Mouse (Mus musculus) thymus, postnatal 0 days (tissue): ENCODE measurements at regions not wholly inside any gene's neighbourhood (a gene's known extent, or its start where the extent isn't known, plus 50 kb on each side); places are given as distances from the start of the nearest gene placed in this dataset.

Experiments
- DNase-seq: peaks from one replicate; pipeline ENCODE4 v3.0.0-alpha.2; 2015; ENCODE audit warnings: low spot score

GRCm38 (mm10) chr9:87961796-87962195 lies 230.7 kb upstream of the Tbx18 start:
- DNase-seq = no peak

DNA sequence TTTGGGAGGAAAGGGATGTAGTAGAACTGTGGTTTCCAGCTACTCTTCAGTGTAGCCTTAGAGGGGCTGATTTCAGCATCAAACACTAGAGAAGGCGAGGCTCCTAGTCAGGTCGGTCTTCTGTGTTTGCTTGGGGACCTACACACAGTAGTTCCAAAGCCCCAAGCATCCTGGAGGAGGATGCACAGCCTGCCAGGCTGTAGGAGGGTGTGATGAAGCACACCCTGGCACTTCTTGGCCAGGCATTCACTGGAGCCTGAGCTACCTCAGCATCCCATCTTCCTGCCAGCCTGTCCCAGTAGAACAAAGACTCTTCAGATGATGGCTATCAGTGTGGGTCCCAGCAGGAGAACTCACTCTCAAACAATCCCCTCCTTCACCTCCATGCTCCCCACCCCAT lies 233.4 kb upstream of the Tbx18 start:
- no peak for DNase-seq

- no peak for DNase-seq
These were observed 234.2 kb upstream of the Tbx18 start for GRCm38 (mm10) chr9:87965103-87965780.

DNA sequence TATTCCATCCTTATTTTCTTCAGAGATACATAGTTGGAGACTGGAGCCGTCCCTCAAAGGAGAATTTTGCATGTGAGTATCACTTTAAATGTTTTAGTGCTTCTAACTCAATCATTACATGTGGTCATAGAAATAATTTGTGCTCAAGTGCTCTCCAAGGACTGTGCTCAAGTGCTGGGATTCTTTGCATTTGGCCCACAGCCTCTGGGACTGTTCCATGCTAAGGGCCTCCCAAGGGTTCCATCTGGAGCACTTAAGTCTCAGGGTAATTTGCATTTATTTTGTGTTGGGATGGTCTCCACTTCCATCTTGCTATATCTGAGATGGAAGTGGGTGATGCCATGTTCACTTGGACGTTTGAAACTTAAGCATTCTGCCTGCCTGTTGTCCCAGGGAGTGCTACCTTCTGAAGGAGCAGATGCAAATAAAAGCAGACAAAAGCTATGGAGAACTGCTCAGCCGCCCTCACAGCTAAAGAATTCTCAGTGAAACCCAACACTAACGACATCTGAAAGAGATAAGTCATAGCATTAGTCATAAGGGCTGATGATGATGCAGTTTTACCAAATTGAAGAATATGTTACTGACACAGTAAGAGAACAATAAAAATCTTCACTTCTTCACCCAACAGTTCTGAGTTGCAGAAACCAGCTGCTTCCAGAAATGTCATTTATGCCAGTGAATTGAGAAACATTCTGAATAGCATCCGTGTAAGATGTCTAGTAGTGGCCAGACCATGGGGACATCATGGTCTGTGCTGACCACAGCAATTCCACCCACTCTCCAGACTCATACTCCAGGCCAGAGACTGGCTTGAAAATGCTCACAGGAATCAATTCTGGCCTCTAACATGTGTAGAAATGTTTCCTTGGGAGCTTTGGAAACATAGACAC lies 237.4 kb upstream of the Tbx18 start:
- no peak for DNase-seq

- no peak for DNase-seq
These were observed 239.5 kb upstream of the Tbx18 start for GRCm38 (mm10) chr9:87970586-87970985.

- no peak for DNase-seq
These were observed 240.7 kb upstream of the Tbx18 start for GRCm38 (mm10) chr9:87971791-87972190.

GRCm38 (mm10) chr9:87973531-87973930 lies 242.5 kb upstream of the Tbx18 start:
- no peak for DNase-seq

- no peak for DNase-seq
These were observed 253.8 kb upstream of the Tbx18 start for GRCm38 (mm10) chr9:87984910-87985309.

GRCm38 (mm10) chr9:87985439-87985838 lies 254.4 kb upstream of the Tbx18 start:
- DNase-seq = no peak

DNA sequence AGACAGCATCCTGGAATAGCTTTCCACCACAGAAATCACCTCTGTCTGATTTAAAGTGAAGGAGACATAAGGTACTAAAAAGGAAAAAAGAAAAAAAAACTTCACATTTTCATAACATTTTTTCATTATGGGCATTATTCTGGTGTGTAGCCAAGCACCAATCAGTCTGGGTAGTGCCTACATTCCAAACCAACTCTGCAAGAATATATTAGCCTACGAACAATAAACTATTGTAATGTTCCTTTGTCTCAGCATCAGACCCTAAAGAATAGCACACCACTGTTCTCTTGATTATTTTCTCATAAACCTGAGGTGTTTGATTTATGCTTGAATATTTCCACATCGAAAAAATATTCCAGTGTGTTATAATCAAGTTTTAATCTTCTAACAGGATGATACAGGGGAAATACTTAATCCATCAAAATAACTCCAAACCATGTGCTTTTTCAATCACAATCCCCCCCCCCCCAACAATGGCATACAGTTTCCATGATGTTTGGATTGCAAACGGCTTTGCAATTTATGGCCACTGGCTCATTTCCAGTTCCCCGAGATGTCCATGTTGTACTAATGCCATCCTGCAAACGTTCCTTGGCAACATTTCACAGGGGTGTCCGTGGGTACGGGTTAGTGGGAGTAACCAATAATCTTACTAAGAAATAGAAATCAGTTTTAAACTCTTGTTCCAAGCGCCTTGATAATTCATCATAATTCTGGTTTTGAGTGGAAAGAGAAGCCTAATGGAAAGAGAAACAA lies 275.1 kb upstream of the Tbx18 start:
- DNase-seq = no peak

DNA sequence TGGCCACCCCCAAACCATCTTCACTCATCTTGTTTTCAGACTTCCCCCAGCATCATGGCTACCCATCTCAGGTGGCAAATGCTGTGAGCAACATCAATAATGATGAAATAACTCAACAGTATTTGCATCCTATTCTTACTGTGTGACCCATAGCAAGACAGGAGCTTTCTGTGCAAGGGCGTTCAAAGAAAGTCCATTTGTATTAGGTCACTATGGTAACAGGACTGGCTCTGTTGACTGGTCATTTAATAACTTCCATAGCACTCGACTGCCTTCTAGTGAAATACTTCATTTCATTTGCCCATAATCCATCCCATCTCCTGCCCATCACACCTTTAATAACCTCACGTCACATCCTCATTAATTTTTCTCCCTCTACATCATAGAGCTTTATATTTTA lies 292.7 kb upstream of the Tbx18 start:
- no peak for DNase-seq

GRCm38 (mm10) chr9:88025936-88026335 lies 294.9 kb upstream of the Tbx18 start:
- DNase-seq = no peak

- no peak for DNase-seq
These were observed 296.4 kb upstream of the Nt5e start for GRCm38 (mm10) chr9:88030509-88031148.

DNA sequence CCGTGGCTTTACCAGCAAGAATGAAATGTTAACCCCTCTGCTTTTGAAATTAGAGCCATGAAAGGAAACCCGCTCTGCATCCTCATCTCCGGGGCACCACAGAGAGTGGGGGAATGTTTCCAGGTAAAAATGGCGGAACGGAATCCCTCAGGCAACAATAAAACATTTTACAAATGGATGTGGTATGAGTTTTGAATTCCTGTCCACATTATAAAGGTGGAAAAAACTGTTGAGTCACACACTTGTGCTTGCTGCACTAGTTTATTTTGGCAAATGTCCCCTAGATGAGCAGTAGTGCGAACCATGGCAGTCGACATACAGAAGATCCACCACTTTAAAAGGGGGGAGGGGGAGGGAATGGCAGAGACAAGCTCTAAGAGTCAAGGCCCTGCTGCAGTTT lies 289.4 kb upstream of the Nt5e start:
- no peak for DNase-seq

- DNase-seq = no peak
These were observed 277.7 kb upstream of the Nt5e start for GRCm38 (mm10) chr9:88049270-88049669.

- DNase-seq = no peak
These were observed 277.2 kb upstream of the Nt5e start for GRCm38 (mm10) chr9:88049792-88050191.

DNA sequence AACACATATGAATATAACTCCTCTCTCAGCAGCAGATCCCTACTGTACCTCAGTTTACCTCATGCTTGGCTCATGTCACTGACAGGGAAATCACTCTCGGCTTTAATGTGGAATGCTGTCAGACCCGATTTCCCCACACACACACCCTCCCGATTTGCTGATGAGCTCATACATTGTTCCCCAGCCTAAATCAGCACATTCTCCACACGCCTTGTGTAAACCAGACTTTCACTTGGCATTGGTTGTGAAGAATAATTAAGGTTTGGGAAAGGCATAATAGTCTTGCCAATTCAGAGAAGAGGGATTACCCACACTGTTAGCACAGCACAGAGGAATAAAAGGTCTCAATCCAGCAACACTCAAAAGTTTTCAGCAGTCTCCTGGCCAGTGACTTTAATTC lies 268.4 kb upstream of the Nt5e start:
- DNase-seq = no peak

- DNase-seq = no peak
These were observed 268.0 kb upstream of the Nt5e start for GRCm38 (mm10) chr9:88059005-88059404.

GRCm38 (mm10) chr9:88063973-88064676 lies 262.9 kb upstream of the Nt5e start:
- no peak for DNase-seq

DNA sequence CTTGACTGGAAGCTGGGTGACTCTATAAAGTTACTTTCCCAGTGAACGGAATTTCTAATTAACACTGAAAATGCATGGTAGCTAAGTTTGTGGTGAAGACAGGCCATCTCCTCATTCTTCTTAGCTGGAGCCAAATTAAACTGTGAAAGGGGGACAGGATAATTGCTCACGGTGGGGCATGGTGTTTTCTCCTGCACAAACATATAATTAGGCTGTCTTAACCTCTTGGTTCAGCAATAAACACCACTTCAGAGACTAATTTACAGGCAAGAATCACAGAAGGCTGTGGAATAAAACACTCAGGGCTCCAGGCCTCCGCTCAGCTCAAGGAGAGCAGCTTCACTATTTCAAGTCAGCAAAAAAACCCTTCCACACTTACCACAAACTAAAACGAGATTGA lies 261.9 kb upstream of the Nt5e start:
- no peak for DNase-seq

GRCm38 (mm10) chr9:88065777-88066176 lies 261.2 kb upstream of the Nt5e start:
- DNase-seq = no peak
